Mouse (Mus musculus): Measurements from ENCODE around the gene Agbl4.

Agbl4 gene

DNA sequence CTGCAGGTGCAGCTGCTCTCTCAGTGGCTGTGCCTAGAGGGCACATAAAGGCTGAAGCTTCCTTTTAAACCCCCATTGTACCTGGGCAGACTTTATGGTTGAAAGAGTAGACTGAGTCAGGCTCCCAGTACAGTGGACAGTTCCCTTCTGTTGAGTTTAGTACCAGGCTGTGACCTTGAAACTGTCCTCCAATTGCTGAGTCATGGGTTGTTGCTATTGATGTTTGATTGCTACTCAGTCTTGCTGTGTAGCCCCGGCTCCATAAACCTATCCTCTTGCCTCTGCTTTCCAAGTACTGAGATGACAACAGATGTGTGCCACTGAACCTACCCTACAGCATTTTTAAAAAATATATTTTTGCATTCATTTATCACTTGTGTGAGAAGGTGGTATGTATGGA, 1190.8 kb downstream of the Agbl4 start:
- no peak for DNase-seq (ENCODE audit: low spot score)

DNA sequence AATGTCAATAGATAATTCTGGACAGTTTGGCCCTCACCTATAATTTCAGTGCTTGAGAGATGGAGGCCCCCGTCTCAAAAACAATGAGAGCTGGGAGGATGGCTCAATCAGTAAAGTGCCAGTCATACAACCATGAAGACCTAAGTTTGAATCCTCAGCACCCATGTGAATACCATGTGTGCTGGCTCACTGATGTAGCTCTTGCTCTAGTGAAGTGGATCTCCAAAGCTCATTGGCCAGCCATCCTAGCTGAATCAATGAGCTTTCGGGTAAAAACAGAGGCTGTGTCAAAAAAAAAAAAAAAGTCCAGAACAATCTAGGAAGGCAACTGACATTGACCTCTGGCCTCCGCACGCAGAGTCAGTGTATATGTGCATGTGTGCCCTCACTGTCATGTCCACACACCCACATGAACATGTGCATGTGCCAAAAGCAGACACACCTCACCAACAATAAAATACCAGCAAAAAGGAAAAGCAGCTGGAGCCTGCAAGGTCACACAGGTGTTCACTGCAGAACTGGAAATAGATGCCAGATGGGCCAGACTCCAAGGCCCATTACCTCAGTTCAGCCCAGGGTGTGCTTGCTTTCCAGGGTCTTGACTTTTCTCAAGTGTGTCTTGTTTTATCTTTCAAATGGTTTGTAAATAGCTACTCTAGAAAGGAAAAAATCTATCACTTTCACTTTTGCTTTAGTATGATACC, 1192.2 kb downstream of the Agbl4 start:
- no peak for DNase-seq (ENCODE audit: low spot score)

DNA sequence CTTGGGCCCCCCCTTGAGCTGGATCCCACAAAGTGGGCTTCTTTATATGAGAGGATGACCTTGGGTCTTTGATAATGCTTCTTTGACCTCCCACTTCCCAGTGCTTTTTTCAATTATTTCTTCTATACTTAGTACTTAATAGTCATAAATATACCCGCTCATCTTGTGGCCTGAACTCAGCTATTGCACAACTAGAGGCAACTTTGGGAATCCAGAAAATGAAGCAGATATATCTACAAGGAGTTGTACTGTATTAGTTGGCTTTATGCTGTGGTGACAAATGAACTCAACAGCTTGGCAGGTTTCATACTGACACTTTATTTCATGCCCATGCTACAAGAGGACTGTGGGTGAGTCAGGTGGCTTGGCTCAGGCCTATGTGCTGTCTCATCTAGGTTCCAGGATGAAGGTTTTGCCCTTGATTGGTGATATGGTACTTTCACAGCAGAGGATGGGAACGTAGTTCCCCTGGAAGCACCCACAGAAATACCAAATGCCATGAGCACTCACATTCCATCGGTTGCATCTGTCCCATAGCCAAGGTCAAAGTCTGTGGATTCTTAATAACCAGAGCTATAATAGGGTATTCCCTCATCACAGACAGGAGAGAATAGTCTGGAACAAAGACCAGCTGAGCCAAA, 1197.3 kb downstream of the Agbl4 start:
- no peak for DNase-seq (ENCODE audit: low spot score)

DNA sequence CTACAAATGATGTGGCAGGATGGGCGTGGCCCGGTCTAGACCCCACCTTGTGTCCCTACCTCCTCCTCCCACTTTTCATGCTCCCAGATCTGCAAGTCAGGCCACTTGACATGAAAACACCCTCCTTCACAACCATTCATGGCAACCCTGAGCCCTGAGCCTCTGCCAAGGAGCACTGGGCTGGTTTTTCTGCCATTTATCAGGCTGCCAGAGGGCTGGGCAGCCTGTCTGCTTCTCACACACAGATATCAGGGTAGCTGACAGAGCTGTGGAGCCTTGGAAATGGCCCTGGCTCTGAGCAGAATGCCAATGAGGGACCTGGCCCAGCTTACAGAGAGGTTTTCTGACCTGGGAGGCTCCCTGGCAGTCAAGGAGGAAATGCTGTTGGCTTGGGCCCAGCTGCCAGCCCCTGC, 1199.8 kb downstream of the Agbl4 start:
- DNase-seq (ENCODE audit: low spot score): no peak

DNA sequence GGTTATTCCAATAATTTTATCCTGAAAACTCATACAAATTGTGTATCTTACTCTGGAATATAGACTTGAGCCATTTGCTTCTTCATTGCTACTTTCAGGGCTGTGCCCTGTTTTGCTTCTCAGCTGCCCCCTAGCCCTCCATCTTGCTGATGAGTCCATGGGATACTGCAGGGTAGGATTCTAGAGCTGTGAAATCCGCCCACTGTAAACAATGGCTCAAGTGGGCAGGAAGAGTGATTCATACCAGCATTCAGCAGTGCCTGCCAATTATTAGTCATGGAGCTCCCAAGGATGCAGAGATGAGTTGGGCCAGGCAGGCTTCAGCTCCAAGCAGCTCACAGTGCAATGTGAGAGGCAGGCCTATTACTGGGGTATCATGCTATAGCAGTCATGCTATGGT, 1200.5 kb downstream of the Agbl4 start:
- DNase-seq (ENCODE audit: low spot score): no peak

DNA sequence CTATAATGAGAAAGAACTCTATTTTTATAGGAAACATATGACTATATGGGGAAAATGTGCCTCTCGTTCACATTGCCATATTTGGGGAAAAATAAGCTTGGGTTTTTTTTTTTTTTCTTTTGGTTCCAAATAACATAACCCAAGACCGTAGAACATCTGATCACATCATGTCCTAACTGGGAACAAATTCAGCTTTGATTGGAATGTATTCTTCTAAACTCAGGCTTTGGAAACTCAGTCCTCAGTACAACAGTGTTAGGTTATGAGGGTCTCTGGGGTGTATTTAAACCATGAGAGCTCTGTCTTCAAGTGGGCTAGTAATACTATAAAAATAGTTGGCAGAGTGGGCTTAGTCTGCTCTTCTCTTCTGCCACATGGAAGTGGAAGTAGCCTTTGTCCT, 1205.7 kb downstream of the Agbl4 start:
- no peak for DNase-seq (ENCODE audit: low spot score)

DNA sequence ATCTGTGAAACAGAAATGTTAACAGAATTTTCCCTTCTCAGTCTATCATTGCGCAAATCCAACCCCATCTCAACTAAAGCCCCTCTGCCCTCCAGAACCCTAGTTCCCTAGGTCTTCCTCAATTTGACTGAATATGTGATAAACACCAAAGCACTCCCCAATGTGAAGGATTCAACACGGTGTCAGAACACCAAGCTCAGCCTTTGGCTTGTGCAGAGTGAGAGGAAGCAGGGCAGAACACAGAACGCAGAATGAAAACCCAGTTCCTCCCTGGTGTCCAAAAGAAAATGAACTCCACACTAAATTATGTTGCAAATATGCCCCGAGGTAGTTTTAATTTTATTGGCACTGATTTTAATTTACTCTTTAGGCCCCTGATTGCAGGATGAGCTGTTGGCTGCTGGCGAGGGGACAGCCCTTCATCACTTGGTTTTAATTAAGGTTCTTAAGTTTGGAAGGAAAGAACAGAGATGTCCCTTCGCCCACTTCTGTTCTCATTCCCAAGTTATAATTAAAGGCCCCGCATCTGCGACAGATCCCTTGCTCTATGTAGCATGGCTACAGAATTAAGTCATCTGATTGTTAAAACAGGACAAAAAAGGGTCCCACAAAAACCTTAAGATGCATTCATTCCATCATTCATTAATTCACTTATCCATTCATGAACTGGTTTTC, 1210.5 kb downstream of the Agbl4 start:
- no peak for DNase-seq (ENCODE audit: low spot score)

DNA sequence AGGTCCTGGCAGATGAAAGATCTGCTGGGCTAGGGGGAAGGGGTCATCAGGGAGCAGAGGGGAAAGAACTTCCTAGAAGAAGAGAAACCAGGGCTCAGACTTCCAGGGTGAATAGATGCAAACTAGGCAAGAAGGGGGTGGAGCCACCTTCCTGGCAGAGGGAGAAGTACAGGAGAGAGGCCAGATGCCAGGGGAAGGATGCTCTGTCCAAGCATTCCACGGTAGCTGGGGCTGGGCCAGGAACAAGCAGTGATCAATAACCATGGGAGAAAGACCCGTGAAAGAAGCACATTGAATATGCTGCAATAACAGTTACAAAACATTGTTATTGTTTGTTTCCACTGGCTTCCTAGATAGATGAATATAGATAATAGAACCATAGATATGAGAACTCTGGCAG, 1224.4 kb downstream of the Agbl4 start:
- DNase-seq (ENCODE audit: low spot score): no peak

DNA sequence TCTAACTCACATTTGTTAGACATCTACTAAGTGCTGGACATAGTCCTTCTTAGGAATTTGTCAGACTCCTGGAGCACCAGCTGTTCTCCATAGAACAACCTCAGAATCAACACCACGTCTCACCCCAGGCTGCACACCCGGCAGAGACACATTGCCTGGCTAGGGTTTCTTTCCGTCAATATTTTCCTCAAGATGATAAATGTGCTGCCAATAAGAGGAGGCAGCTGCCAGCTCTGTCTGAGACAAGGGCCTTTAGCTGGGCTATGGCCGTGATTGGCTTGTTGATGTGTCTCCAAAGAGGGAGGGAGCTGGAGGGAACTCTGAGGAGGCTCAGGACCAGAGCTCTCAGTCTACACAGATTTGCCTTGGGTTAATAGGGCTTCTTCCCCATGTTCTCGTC, 1227.5 kb downstream of the Agbl4 start:
- no peak for DNase-seq (ENCODE audit: low spot score)

DNA sequence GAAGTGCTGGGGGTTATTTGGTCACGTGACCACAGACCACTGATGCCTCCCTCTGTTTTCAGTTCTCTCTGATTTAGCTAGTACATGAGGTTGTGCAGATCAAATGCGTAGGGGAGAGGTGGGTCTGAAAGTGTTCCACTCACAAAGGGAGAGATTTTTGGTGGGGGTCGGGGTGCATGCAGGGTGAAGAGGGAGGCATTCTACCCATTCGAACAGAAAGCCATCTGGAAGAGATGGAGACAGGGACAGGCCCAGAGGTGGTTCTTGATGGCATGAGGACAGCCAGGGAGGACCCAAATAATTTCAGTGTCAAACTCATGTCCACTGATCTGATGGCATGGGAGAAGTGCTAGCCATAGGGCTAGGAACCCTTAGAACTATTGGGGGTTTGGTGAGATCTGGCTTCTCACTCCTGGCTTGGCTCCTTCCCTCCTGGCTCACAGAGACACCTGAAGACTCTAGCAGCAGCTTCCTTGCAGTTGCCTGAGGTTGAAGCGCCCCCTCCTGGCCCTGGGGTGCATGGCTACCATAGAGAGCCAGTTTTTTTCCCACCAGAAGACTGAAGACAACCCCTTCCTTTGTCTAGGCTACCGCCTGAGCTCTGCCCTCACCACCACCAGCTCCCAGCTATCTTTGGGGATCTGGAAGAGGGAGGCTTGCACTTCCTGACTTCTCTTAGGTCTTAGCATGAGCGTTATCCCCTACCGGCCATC, 1228.8 kb downstream of the Agbl4 start:
- DNase-seq (ENCODE audit: low spot score): peak; percentile 64

DNA sequence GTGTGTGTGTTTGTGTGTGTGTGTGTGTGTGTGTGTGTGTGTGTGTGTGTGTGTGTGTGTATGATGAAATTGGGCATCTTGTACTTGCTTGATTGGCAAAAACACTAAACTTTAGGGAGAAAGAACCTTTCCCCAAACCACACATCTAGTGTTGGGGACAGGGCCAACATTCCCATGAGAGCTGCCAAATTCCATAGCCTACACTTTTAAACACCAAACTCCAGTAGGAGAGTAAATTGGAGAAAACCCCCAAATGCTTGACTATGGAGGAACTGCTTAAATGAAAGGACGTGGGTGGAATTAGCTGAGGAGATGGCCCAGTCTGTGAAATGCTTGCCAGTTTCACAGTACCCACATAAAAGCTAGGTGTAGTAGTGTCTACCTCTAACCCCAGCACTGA, 1235.2 kb downstream of the Agbl4 start:
- DNase-seq (ENCODE audit: low spot score): no peak

DNA sequence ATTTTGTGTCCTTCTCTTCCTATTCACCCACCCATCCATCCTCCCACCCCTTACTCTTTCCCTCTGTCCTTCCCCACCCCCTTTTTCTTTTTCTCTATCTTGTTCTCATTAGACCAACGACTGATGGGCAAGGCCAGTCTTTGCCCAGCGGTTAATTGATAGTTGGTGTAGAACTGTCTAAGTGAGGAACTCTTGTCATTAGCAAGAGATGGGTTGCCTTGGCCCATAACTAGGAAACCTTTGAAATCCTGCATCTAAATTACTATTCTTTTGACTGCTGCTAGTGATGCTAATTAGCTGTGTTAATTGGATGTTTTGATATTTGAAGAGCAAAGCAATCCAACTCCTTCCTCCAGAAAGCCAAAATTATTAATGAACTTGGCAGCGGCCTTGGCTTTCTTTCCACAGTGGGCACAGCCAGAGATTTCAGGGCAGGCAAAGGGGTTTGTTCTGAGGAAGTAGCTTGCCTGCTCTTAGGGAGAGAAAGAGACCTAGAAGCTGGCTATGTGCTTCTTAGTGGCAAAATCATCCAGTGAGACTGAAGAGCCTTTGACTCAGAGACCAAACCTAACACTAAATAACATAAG, 1238.2 kb downstream of the Agbl4 start:
- no peak for DNase-seq (ENCODE audit: low spot score)

DNA sequence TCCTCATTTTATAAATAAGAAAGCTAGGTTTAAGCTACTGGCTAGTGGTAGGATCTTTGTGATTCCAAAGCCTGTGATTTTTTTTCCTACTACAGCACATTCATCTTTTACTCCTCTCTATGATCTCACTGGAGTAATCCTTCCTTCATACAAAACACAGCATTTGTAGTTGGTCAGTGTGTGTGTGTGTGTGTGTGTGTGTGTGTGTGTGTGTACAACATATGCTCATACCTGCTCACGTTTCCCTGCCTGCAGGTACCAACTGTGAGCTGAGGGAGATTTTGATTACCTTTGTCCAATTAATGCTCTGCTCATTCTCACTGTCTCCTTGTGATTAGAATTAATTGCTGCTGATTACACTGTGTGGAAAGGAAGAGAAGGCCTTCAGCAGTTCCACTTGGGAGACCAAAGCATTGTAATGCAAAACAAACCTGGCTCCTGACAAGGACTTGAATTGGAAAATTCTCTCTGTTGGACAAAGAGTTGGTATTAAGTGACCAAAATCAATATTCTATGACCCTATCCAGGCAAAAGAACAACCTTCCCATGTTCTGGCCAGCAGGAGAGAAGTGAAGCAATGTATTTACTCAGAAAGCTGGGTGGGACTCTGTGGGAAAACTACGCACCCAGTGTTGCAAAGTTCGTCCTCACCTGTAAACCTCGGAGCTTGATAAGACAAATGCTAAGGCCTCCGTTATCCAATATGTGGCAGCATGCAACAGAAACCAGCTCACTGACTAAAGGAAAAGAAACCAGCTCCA, 1241.7 kb downstream of the Agbl4 start:
- DNase-seq (ENCODE audit: low spot score): no peak

DNA sequence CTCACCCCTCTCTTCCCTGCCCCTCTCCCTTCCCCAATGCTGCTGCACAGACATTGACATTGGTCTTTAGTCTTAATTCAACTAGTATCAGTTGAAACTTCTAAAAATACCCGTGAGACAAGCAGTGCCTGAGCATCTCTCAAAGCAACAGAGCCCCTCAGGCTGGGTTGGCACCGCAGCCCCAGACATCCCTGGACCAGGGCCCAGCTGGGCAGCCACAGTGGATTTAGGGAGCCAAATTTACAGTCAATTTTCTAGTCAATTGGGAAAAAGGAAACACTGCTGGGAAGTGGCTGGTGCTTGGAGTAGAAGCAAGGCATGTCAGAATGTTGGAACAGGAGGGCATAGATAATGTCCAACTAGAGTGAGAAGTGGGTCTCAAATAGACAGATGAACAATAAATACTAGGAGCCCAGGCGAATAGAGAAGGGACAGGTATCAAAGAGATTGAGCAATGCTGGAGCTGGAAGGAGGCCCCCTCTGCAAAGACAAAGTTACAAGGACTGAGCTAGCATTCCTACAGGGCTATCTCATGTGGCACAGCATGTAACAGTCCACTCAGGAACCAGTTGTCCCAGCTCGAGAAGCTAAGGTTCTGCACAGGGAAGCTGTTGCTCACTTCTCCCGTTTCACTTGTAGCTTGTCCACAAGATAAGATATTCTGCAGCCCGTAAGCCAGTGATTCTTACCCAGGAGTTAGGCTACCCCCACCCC, 1247.8 kb downstream of the Agbl4 start:
- DNase-seq (ENCODE audit: low spot score): no peak

DNA sequence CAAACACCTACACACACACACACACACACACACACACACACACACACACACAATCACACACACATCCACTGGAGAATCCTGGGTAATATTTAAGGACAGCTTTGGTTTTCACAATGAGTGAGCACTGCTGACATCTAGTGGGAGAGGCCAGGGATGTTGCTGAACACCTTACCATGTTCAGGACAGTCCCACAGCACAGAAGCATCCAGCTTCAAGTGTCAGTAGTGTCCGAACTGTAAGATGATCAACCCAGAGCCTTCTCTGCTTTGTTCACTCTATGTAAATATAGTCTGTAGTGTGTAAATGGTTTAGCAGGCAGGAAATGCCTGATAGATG, 1248.3 kb downstream of the Agbl4 start:
- no peak for DNase-seq (ENCODE audit: low spot score)

DNA sequence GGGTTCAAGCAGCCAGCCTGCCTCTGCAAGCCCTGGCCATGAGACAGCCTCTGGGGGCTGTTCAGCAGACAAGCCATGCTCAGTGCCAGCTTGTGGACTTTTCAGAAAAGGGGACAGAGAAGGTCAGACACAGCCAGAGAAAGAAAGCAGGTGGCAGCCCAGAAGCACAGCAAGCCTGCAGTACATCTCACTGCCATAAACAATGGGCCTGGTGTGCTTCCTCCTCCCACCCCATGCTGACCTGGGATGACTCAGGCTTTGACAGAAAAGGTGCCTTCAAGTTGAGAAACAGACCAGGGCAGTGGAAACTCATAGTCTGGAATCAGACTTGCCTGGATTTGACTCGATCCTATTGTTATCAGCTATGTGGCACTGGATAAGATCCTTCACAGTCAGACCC, 1256.0 kb downstream of the Agbl4 start:
- DNase-seq (ENCODE audit: low spot score): no peak

DNA sequence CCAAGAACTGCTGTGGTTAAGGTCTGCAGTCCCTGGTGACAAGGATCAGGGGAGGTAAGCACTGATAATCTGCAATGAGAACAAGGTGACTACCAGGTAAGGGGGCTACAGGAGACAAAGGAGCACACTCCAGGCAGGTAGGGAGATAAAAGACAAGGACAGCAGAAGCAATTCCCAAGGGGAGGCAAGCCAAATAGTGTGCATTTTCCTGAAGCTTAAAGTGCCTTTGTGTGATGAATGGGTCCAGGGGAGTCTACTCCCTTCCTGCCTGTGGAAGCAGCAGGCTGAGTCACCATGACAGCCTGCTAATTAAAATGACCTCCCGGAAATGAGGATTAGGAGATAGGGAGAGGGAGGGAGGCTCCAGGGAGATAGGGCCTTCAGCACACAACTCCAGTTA, 1266.3 kb downstream of the Agbl4 start:
- no peak for DNase-seq (ENCODE audit: low spot score)

DNA sequence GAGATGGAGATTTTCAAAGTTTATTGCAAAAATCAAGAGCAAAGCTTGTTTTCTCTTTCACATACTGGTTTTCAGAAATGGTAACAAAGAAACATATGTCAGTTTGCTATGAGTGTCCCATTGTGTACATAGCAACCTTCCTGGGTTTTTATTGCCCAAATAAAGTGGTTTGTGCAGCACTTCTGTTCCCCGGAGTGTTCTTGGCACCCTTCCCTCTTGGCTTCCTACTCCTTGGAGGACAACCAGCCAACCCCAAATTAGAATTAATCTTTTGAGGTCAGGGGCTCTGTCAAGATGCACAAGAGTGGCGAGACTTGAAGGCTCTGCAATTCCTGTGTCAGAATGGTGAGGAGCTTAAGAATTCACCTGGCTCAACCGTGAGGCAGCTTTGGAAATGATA, 1266.7 kb downstream of the Agbl4 start:
- peak; percentile 40 for DNase-seq (ENCODE audit: low spot score)

DNA sequence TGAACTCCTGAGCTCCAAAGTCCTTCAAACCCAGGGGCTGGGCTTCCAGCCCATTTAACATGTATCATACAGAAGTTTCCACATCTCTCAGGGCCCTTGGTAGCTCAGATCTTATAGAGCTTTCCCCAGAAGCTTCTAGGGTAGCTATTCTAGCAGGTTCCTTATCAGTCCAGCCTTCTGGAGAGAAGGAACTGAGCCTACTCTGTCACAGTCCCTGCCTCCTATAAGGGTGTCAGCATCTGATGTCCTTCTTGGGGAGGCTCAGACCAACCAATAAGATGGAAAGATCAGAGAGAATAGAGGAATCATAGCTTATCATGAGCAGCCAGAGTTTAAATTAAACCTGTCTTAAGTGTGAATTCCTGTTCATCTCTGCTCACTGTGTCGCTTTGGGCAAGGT, 1269.3 kb downstream of the Agbl4 start:
- no peak for DNase-seq (ENCODE audit: low spot score)

DNA sequence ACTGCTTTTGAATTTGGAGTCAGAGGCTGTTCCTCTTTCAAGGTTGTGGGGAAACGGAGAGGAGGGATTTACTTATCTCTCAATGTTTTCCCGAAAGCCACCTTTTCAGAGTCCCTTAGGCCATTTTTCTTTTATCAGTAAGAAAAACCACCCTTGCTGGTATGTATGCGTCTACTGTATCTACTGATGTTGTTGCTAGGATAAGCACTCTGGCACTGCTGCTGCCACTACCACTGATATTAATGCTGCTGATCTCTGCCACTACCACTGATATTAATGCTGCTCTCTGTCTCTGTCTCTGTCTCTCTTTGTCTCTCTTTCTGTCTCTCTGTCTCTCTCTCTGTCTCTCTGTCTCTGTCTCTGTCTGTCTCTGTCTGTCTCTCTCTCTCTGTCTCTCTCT, 1271.9 kb downstream of the Agbl4 start:
- no peak for DNase-seq (ENCODE audit: low spot score)

Measured in urinary bladder, postnatal 14 days (tissue).